Mouse (Mus musculus) hindbrain, embryonic 11.5 days (tissue): ENCODE measurements around the gene Srpr. TPM values are rescaled to one million over a fixed set of nuclear protein-coding genes. Genes with fewer than 3 reads are reported as not detected.

Experiments used
- ATAC-seq: fragments of 200-750 bp; cut with Nextera tagmentation; 2 replicates; pipeline ENCODE4 v1.8.0; 2017; ENCODE audit warnings: mild to moderate bottlenecking, moderate TSS enrichment, moderate library complexity; ENCODE audit not compliant: low FRiP score
- DNase-seq: peaks from one replicate; pipeline ENCODE4 v3.0.0-alpha.2; 2015; ENCODE audit warnings: low spot score
- H3K27ac ChIP-seq: fragments of 300-500 bp; sonication (generic); 2 replicates; pipeline ENCODE4 v1.5.1; 2014; ENCODE audit warnings: mild to moderate bottlenecking, low read depth, low read length
- H3K27me3 ChIP-seq: fragments of 300-500 bp; sonication (generic); 2 replicates; pipeline ENCODE4 v1.6.1; 2014; ENCODE audit warnings: mild to moderate bottlenecking, low read length, moderate library complexity, mixed read lengths; ENCODE audit not compliant: control insufficient read depth, insufficient read depth
- H3K36me3 ChIP-seq: fragments of 300-500 bp; sonication (generic); 2 replicates; pipeline ENCODE4 v1.6.1; 2014; ENCODE audit warnings: mild to moderate bottlenecking, low read length, moderate library complexity, mixed read lengths; ENCODE audit not compliant: control insufficient read depth, insufficient read depth
- H3K4me1 ChIP-seq: fragments of 300-500 bp; sonication (generic); replicated peaks from 2 replicates; pipeline ENCODE4 v1.6.1; 2014; ENCODE audit warnings: low read length, mixed read lengths; ENCODE audit not compliant: control insufficient read depth, insufficient read depth
- H3K4me2 ChIP-seq: fragments of 300-500 bp; sonication (generic); replicated peaks from 2 replicates; pipeline ENCODE4 v1.6.1; 2014; ENCODE audit warnings: mild to moderate bottlenecking, low read depth, low read length
- H3K4me3 ChIP-seq: fragments of 300-500 bp; sonication (generic); 2 replicates; pipeline ENCODE4 v1.5.1; 2014; ENCODE audit warnings: low read depth, low read length
- H3K9ac ChIP-seq: fragments of 300-500 bp; sonication (generic); 2 replicates; pipeline ENCODE4 v1.6.1; 2014; ENCODE audit warnings: low read depth, low read length
- H3K9me3 ChIP-seq: fragments of 300-500 bp; sonication (generic); 2 replicates; pipeline ENCODE4 v1.6.1; 2016; ENCODE audit warnings: low read length; ENCODE audit not compliant: control insufficient read depth
- WGBS: fragments of 180-500 bp; shearing (Covaris S2); extraction: QIAGEN DNeasy Blood & Tissue Kit; methylation state at CpG from one replicate; pipeline ENCODE4 v1.1.7; 2014; 5-methylcytosine and 5-hydroxymethylcytosine counted together
- polyA plus RNA-seq: library from polyadenylated mRNA; unstranded; fragments of >200 nt; fragmentation: Nextera tagmentation; extraction: Ambion mirVana; gene quantifications from 2 replicates; pipeline ENCODE4 v1.2.1, GENCODE M21; 2014

Srpr gene
- polyA plus RNA-seq, 1 experiment from 2014 or later = 96.8 TPM

DNA sequence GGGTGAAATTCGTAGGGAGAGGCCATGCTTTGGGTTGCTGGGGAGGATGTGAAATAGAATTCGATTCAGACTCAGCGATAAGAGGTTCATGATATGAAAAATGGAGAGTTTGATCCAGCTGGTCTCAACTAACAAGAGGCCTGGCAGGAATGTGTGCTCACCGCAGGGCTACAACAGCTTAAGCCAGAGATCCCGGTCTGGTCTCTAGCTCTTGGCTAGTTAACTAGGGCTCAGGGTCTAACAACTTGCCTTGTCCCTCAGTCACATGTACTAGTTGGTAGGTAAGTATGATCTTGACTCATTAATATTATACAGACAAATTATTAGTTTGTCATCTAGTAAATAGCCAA is 82.9 kb downstream of the Srpr start:
- no peak for DNase-seq
- H3K27ac ChIP-seq = no peak overlapping the region
- no peaks in the 10 kb centered on the region for H3K9me3 ChIP-seq
- 67% methylated on average over 5 of the region's 5 CpGs for WGBS
- H3K36me3 ChIP-seq = no peaks in the 10 kb centered on the region
- H3K4me3 ChIP-seq = no peak overlapping the region
- peak; percentile 45; the same call in 1 of the 2 replicates for ATAC-seq
- no peak overlapping the region for H3K9ac ChIP-seq
- H3K4me2 ChIP-seq = no peak overlapping the region
- H3K27me3 ChIP-seq = peaks cover 28% of the 10 kb centered on the region; the same call in 1 of the 2 replicates
- no peaks in the 10 kb centered on the region for H3K4me1 ChIP-seq

DNA sequence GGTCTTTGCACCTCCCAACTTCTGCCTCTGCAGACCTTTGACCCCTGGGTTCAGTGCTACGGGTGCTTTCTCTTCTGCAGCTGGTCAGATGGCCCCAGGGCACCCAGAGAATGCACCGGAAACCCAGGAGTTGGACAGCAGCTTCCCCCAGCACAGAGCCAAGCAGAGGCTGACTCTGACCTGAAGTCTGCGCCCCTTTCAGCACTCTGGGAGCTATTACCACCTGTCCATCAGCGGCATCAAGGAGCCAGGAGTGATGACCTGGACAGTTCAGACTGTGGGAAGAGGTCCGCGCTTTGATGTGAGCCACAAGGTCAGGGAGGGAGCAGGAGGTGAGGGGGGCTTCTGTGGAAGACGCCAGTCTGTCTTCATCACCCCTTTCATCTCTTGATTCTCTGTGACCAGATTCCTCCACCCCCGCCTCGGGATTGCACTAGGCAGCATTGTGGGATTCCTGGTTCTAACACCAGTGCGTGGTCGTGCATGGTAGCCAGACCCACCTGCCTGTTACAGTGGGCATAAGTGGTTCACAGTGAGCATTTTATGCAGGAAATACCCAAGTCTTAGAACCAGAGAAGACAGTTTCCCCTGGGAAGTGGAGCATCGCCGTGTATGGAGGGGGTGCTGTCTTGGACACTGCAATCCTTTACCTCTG is 83.6 kb downstream of the Srpr start:
- no peaks in the 10 kb centered on the region for H3K36me3 ChIP-seq
- no peaks in the 10 kb centered on the region for H3K9me3 ChIP-seq
- WGBS = 44% methylated on average over 13 of the region's 13 CpGs
- no peaks in the 10 kb centered on the region for H3K4me1 ChIP-seq
- no peak overlapping the region for H3K4me3 ChIP-seq
- H3K9ac ChIP-seq = no peak overlapping the region
- H3K4me2 ChIP-seq = no peak overlapping the region
- ATAC-seq (peak; percentile 49; the same call in 1 of the 2 replicates), DNase-seq (peak; percentile 12)
- H3K27ac ChIP-seq = no peak overlapping the region
- peaks cover 34% of the 10 kb centered on the region for H3K27me3 ChIP-seq

DNA sequence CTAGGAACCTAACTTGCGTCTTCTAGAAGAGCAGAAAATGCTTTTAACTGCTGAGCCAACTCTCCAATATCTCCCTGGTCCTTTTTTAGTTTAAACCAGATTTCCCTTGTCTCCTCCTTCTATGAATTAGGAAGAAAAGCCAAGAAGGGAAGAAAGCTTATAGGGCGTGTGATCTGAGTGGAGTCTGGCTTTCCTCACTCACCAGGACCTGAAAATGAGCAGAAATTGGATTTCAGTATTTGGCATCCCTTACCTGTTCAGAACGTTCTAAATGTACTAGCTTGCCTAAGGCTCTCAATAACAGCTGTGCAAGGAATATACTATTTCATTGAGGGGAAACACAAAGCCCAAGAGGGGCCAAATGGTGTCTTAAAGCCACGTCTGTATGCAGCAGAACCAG is 84.4 kb downstream of the Srpr start:
- H3K4me2 ChIP-seq = no peak overlapping the region
- H3K4me3 ChIP-seq = no peak overlapping the region
- no peak overlapping the region for H3K9ac ChIP-seq
- H3K27me3 ChIP-seq = peaks cover 42% of the 10 kb centered on the region
- no peak overlapping the region for H3K27ac ChIP-seq
- H3K36me3 ChIP-seq = no peaks in the 10 kb centered on the region
- no peaks in the 10 kb centered on the region for H3K9me3 ChIP-seq
- DNase-seq = no peak
- no peaks in the 10 kb centered on the region for H3K4me1 ChIP-seq
- 88% methylated on average over 4 of the region's 4 CpGs for WGBS
- no peak for ATAC-seq

DNA sequence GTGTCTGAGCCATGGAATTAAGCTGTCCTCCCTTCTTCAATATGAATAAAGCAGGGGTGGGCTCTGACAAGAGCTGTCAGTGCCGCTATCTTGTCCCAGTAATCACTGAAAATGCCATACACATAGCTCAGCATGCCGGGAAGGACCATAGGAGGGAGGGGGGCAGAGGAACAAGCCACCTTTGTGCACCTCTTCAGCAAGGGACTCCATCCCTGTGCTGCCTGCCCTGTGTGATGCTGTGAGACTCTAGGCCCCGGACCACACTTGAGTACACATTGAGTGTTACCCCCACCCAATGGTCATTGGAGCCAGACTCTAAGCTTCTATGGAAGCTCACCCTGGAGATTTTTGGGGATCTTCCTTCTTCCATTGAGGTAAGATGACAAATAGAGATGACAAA is 86.4 kb downstream of the Srpr start:
- Histone ChIP-seq H3K9me3 (no peaks in the 10 kb centered on the region), H3K4me1 (no peaks in the 10 kb centered on the region), H3K27ac (no peak overlapping the region), H3K36me3 (no peaks in the 10 kb centered on the region), H3K4me3 (no peak overlapping the region), H3K27me3 (peaks cover 54% of the 10 kb centered on the region), H3K4me2 (no peak overlapping the region), H3K9ac (no peak overlapping the region)
- DNase-seq (no peak), ATAC-seq (no peak)
- WGBS = 72% methylated on average over 3 of the region's 3 CpGs

DNA sequence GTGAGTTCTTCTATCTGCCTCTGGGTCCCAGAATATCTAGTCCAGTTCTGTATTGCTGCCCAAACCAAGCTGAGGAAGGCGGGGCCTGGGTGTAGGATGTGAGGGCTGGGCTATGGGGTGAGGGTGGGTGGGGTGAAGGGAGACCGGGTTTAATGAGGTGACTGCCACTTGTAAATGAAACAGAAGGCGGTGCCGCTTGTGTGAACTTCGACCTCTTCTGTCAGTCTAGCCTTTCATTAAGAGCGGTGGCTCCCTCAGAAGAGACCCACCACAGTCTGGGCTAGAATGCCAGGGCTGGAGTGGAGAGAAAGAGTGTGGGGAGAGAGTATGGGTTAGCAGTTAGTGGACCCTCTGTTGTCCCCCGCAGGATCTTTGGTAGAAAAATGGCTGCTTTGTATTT is 90.0 kb downstream of the Srpr start:
- 7% methylated on average over 7 of the region's 7 CpGs for WGBS
- Histone ChIP-seq H3K4me3 (no peak overlapping the region), H3K27ac (no peak overlapping the region), H3K4me2 (no peak overlapping the region), H3K36me3 (no peaks in the 10 kb centered on the region), H3K9ac (no peak overlapping the region), H3K27me3 (peaks cover 59% of the 10 kb centered on the region), H3K9me3 (no peaks in the 10 kb centered on the region), H3K4me1 (no peaks in the 10 kb centered on the region)
- peak; percentile 57 for DNase-seq
- ATAC-seq = peak; percentile 79

DNA sequence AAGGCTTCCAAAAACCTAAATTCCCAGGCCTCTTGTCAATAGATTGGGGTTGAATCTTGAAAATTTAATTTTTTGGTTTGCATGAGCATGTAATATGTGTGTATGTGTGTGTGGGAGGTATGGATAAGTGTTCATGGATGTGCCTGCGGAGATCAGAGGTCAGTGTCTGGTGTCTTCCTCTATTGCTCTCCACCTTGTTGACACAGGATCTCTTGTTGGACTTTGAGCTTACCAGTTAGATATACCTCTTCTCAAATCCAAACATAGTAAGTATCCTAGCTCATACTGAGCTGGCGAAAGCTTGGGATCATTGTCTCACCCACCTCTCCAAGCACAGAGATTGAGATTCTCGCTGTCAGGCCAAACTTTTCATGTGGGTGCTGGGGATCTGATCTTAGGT is 90.4 kb downstream of the Srpr start:
- H3K27me3 ChIP-seq = peaks cover 56% of the 10 kb centered on the region
- no peaks in the 10 kb centered on the region for H3K4me1 ChIP-seq
- H3K9ac ChIP-seq = no peak overlapping the region
- 95% methylated on average over 3 of the region's 3 CpGs for WGBS
- no peaks in the 10 kb centered on the region for H3K9me3 ChIP-seq
- no peak overlapping the region for H3K4me2 ChIP-seq
- no peak for ATAC-seq
- no peak overlapping the region for H3K27ac ChIP-seq
- H3K36me3 ChIP-seq = no peaks in the 10 kb centered on the region
- no peak for DNase-seq
- no peak overlapping the region for H3K4me3 ChIP-seq

DNA sequence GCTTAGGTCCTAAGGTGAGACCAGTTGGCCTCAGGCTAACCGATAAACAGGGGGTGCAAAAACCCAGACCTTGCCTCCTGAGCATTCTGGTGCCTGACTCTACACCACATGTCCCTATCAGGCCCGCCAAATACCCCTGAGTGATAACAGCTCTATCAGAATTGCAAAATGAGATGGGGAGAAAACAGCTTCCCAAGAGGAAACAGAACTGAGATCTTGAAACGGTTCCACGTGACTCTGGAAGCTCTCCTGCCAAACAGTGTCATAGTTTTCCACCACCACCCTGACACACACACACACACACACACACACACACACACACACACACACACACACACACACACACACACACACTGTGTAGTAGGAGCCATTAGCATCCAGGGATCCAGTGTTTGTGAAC is 90.9 kb downstream of the Srpr start:
- DNase-seq (no peak), ATAC-seq (no peak)
- Histone ChIP-seq H3K4me1 (no peaks in the 10 kb centered on the region), H3K27ac (no peak overlapping the region), H3K4me2 (no peak overlapping the region), H3K27me3 (peaks cover 52% of the 10 kb centered on the region), H3K9ac (no peak overlapping the region), H3K36me3 (no peaks in the 10 kb centered on the region), H3K9me3 (no peaks in the 10 kb centered on the region), H3K4me3 (no peak overlapping the region)
- 65% methylated on average over 4 of the region's 4 CpGs for WGBS

DNA sequence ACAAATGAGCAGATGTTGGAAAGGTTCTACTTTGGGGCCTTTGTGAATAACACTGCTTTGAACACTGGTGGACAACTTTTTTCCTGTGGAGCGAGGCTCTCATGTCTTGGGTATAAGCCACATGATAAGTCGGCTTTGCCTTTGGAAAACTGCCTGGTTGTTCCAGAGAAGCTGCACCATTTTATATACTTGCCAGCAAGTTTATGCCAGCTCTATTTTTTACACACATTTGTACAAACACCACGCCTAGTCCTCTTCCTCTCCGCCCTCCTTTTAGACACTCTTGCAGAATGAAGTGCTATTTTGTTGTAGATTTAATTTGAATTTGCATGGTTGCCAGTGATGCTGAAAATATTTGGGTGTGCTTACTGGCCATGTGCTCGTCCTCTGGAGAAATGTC is 93.5 kb downstream of the Srpr start:
- H3K9ac ChIP-seq = no peak overlapping the region
- H3K27me3 ChIP-seq = peaks cover 34% of the 10 kb centered on the region
- ATAC-seq (no peak), DNase-seq (no peak)
- no peak overlapping the region for H3K4me2 ChIP-seq
- no peaks in the 10 kb centered on the region for H3K4me1 ChIP-seq
- H3K36me3 ChIP-seq = no peaks in the 10 kb centered on the region
- 83% methylated on average over 5 of the region's 5 CpGs for WGBS
- H3K4me3 ChIP-seq = no peak overlapping the region
- no peak overlapping the region for H3K27ac ChIP-seq
- no peaks in the 10 kb centered on the region for H3K9me3 ChIP-seq
